Mouse (Mus musculus): ENCODE measurements around the gene Daxx. TPM values are rescaled to one million over a fixed set of nuclear protein-coding genes. Genes with fewer than 3 reads are reported as not detected.

Daxx gene
- polyA plus RNA-seq, 1 experiment from 2014 or later, result 37.5 TPM

DNA sequence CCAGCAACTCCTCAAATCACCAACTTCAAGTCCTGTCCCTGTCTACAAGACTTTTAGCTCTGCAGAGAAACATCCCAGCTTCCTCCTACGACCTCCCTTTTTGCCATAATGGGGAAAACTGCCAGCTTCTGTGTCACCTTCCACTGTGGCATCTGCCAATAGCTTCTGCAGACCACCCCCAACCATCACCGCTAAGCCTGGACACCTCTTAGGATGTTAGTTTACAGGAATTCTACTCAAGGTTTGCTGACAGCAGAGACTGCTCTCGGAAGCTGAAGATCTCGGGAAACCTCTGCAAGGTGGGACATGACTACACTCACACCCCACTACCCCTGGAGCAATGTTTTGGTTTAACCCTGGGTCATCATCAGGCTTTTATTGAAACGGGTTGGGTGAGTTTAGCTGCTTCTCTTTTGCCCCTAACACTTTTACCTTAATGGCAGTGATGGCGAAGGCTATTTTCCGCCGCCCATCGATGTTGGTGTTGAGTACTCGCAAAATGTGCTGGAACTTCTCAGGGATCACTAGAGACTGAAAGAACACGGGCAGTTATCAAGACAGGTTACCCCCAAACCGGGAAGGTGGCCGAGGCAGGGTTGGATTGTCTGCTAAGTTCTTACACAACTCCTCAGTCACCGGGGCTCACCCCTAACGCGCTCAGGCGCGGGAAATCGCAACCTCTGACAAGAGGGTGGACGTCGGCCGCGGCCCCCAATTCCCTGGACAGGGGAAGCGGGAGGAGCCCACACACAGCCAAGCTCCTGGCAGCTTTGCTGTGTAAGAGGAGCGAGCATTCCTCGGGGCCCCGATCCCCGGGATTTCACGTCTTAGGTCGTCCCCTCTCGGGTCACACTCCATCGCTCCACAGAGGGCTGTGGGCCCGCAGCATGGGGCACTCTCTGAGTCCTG is 45.7 kb downstream of the Daxx start:
- Histone ChIP-seq H3K4me2 (replicated peaks) (peak overlapping the region; percentile 91), H3K4me3 (replicated peaks) (peak overlapping the region; percentile 84), H3K36me3 (peaks cover 19% of the 10 kb centered on the region), H3K9ac (peak overlapping the region; percentile 97), H3K27me3 (replicated peaks) (no peaks in the 10 kb centered on the region), H3K4me1 (replicated peaks) (peaks cover 38% of the 10 kb centered on the region), H3K9me3 (no peaks in the 10 kb centered on the region), H3K27ac (peak overlapping the region; percentile 94)
- WGBS, result under 1% methylated on average over 33 of the region's 33 CpGs
- ATAC-seq, result peak; percentile 23; the same call in 1 of the 2 replicates

DNA sequence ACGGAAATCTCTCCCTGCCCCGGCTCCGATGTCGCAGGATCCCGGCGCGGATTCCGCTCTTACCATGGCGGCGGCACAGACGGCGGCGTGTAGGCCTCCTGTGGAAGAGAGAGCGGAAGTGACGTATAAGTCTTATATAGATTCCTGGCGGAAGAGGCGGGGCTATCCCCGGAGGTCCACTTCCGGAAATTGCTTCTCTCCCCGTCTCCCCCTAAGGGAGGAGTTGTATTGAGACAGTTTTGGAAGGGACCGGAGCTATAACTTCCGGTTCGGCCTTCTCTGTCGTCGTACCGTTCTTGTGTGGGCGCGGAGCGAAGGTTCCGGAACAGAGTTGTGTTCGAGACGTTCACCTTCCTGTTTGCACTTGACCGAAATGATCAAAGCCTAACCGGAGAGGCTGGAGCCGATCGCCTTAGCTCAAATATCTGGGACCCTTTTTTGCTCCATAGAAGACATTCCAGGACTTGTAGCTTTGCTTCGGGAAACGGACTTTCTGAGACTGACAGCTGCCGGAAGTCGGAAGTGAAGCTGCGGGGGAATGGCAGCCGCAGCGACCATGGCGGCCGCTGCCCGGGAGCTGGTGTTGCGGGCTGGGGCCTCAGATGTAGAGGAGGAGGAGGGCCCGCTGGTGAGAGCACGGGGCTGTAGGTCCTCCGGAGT is 46.5 kb downstream of the Daxx start, which contains the start of the genes Vps52 and Rps18:
Gene Vps52, plus strand, starts transcription at position 258 of the 660 bp plus-strand sequence.
Gene Rps18, minus strand, starts transcription at position 447 of the 660 bp plus-strand sequence.
- under 1% methylated on average over 50 of the region's 50 CpGs for WGBS
- peaks cover 20% of the 10 kb centered on the region for H3K36me3 ChIP-seq
- H3K4me3 ChIP-seq (replicated peaks), result peak within 1 kb of the TSS; percentile 84
- ATAC-seq, result peak; percentile 87
- peak within 1 kb of the TSS; percentile 97 for H3K9ac ChIP-seq
- peak within 1 kb of the TSS; percentile 94 for H3K27ac ChIP-seq
- H3K27me3 ChIP-seq (replicated peaks), result no peaks in the 10 kb centered on the region
- peak within 1 kb of the TSS; percentile 91 for H3K4me2 ChIP-seq (replicated peaks)
- peaks cover 30% of the 10 kb centered on the region for H3K4me1 ChIP-seq (replicated peaks)
- no peaks in the 10 kb centered on the region for H3K9me3 ChIP-seq

DNA sequence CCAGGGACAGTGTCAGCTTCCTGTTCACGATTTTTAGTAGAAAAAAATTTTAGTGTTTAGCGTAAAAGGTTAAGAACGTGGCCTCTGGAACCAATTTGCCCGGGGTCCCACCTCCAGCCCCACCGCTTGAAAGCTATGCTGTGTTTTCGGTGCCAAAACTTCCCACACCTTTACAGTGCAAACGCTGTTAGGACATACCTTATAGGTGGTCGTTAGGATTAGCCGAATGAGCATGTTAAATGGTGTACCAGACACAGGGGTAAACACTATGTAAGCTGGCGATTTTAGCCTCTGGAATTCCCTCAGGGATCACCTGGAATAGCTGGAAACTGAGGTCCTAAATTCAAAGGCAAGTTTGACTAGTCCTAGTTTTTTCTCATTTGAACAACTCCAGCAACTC is 47.1 kb downstream of the Daxx start:
- H3K9me3 ChIP-seq, result no peaks in the 10 kb centered on the region
- H3K36me3 ChIP-seq, result peaks cover 20% of the 10 kb centered on the region
- H3K9ac ChIP-seq, result peak overlapping the region; percentile 77
- H3K4me2 ChIP-seq (replicated peaks), result peak overlapping the region; percentile 67
- peaks cover 26% of the 10 kb centered on the region for H3K4me1 ChIP-seq (replicated peaks)
- H3K4me3 ChIP-seq (replicated peaks), result peak overlapping the region; percentile 84
- ATAC-seq, result no peak
- H3K27me3 ChIP-seq (replicated peaks), result no peaks in the 10 kb centered on the region
- peak overlapping the region; percentile 88; the same call in 1 of the 2 replicates for H3K27ac ChIP-seq
- 7% methylated on average over 10 of the region's 10 CpGs for WGBS

DNA sequence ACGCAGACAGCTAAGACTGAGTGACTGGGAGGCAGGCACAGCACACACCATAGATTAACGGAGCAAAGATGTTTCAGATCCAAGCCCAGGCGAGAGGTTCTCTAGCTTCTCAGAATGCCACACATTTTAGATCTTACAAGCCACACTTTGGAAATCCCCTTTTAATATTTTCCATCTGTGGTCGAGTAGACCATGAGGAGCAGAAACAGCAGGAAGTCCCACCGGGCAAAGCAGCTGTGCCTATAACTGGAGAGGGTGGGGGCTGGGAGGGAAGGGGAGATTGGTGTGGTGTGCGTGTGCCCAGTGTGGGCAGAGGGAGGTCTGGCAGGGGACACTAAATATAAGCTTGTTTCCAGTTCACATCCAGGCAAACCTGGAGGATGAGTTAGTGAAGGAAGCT is 48.3 kb downstream of the Daxx start:
- ATAC-seq, result no peak

DNA sequence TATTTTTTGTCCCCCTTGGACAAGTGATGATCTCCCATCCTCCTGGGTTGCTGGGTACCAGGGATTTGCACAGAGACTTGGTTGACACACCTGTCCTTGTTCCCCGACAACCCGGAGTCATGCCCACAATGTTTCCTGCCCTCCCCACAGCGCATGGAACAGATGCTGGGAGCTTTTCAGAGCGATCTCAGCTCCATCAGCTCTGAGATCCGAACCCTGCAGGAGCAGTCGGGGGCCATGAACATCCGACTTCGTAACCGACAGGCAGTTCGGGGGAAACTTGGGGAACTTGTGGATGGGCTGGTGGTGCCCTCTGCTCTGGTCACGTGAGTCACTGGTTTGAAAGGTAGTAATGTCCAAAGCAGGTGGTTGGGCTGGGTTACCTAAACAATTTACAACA is 49.2 kb downstream of the Daxx start:
- peaks cover 23% of the 10 kb centered on the region for H3K36me3 ChIP-seq
- 95% methylated on average over 11 of the region's 11 CpGs for WGBS
- no peak for ATAC-seq

More for the DNA sequence above, 48.3 kb downstream of the Daxx start:
- H3K9me3 ChIP-seq, result no peaks in the 10 kb centered on the region
- no peak overlapping the region for H3K4me3 ChIP-seq (replicated peaks)
- 87% methylated on average over 6 of the region's 6 CpGs for WGBS
- no peak overlapping the region for H3K27ac ChIP-seq
- no peaks in the 10 kb centered on the region for H3K27me3 ChIP-seq (replicated peaks)
- H3K4me2 ChIP-seq (replicated peaks), result no peak overlapping the region
- H3K36me3 ChIP-seq, result peaks cover 25% of the 10 kb centered on the region
- H3K9ac ChIP-seq, result no peak overlapping the region
- peaks cover 20% of the 10 kb centered on the region for H3K4me1 ChIP-seq (replicated peaks)

DNA sequence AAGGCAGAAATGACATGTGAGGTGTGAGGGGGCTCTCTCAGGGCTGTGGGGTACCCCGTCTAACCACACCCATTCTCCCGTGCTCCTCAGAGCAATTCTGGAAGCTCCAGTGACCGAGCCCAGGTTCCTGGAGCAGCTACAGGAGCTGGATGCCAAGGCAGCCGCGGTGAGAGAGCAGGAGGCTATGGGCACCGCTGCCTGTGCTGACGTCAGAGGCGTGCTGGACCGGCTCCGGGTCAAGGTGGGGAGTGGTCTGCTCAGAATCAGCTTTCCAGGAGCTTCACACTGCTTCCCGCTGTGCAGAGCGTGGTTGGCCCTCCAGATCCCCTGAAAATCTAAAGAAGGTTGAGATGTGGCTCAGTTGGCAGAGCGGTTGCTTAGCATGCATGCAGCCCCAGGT is 49.9 kb downstream of the Daxx start:
- 95% methylated on average over 13 of the region's 13 CpGs for WGBS

More for the DNA sequence above, 49.2 kb downstream of the Daxx start:
- Histone ChIP-seq H3K9ac (no peak overlapping the region), H3K4me1 (replicated peaks) (peaks cover 11% of the 10 kb centered on the region), H3K27ac (no peak overlapping the region), H3K4me2 (replicated peaks) (no peak overlapping the region), H3K4me3 (replicated peaks) (no peak overlapping the region), H3K9me3 (no peaks in the 10 kb centered on the region), H3K27me3 (replicated peaks) (no peaks in the 10 kb centered on the region)

GRCm38 (mm10) chr17:33959948-33960347 is 50.7 kb downstream of the Daxx start:
- Histone ChIP-seq H3K36me3 (peaks cover 18% of the 10 kb centered on the region), H3K4me2 (replicated peaks) (no peak overlapping the region), H3K27me3 (replicated peaks) (no peaks in the 10 kb centered on the region), H3K4me3 (replicated peaks) (no peak overlapping the region), H3K4me1 (replicated peaks) (no peaks in the 10 kb centered on the region), H3K27ac (no peak overlapping the region), H3K9me3 (no peaks in the 10 kb centered on the region), H3K9ac (no peak overlapping the region)
- ATAC-seq, result no peak
- WGBS, result 93% methylated on average over 15 of the region's 15 CpGs

More for the DNA sequence above, 49.9 kb downstream of the Daxx start:
- no peak overlapping the region for H3K9ac ChIP-seq
- no peak overlapping the region for H3K4me3 ChIP-seq (replicated peaks)
- H3K27me3 ChIP-seq (replicated peaks), result no peaks in the 10 kb centered on the region
- peaks cover 5% of the 10 kb centered on the region for H3K4me1 ChIP-seq (replicated peaks)
- no peak for ATAC-seq
- no peaks in the 10 kb centered on the region for H3K9me3 ChIP-seq
- H3K36me3 ChIP-seq, result peaks cover 20% of the 10 kb centered on the region
- H3K4me2 ChIP-seq (replicated peaks), result no peak overlapping the region
- H3K27ac ChIP-seq, result no peak overlapping the region

DNA sequence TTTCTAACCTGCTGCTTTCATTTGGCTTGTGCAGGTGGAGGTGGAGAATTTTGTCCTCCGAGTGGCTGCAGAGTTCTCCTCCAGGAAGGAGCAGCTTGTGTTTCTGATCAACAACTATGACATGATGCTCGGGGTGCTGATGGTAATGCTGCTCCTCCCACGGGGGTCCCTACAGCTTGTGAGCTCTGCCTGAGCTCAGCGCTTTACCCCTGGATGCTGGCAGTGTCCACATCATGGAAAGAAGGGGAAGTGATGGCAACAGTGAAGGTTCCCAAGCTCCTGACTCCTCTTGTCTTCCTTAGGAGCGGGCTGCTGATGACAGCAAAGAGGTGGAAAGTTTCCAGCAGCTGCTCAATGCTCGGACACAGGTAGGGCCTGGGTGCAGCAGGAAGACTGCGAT is 53.7 kb downstream of the Daxx start:
- Histone ChIP-seq H3K27ac (no peak overlapping the region), H3K9me3 (no peaks in the 10 kb centered on the region), H3K4me1 (replicated peaks) (no peaks in the 10 kb centered on the region), H3K27me3 (replicated peaks) (no peaks in the 10 kb centered on the region), H3K9ac (no peak overlapping the region), H3K4me2 (replicated peaks) (no peak overlapping the region), H3K36me3 (peaks cover 25% of the 10 kb centered on the region), H3K4me3 (replicated peaks) (no peak overlapping the region)
- WGBS, result 91% methylated on average over 7 of the region's 7 CpGs
- no peak for ATAC-seq

Other genes starting within 250 kb of the Daxx start
- gene Hnrnpm, start 222.6 kb upstream of the Daxx start, polyA plus RNA-seq (2015; fragmentation: Nextera tagmentation; extraction: Ambion mirVana), result 276 and 325 TPM in 2 replicates
- gene March2, start 190.7 kb upstream of the Daxx start, polyA plus RNA-seq (2015; fragmentation: Nextera tagmentation; extraction: Ambion mirVana), result 49.4 and 52.7 TPM in 2 replicates
- gene Rab11b, start 148.9 kb upstream of the Daxx start, polyA plus RNA-seq (2015; fragmentation: Nextera tagmentation; extraction: Ambion mirVana), result 206 and 218 TPM in 2 replicates
- 20.7 and 23.4 TPM in 2 replicates for gene Angptl4, start 127.6 kb upstream of the Daxx start, polyA plus RNA-seq (2015; fragmentation: Nextera tagmentation; extraction: Ambion mirVana)
- gene Kank3, start 98.9 kb upstream of the Daxx start, polyA plus RNA-seq (2015; fragmentation: Nextera tagmentation; extraction: Ambion mirVana), result 23.0 and 30.5 TPM in 2 replicates
- gene Rps28, start 84.9 kb upstream of the Daxx start, polyA plus RNA-seq (2015; fragmentation: Nextera tagmentation; extraction: Ambion mirVana), result 1,025 and 1,054 TPM in 2 replicates
- gene Ndufa7, start 84.8 kb upstream of the Daxx start, polyA plus RNA-seq (2015; fragmentation: Nextera tagmentation; extraction: Ambion mirVana), result 492 and 540 TPM in 2 replicates
- 53.3 and 61.3 TPM in 2 replicates for gene Cd320, start 66.3 kb upstream of the Daxx start, polyA plus RNA-seq (2015; fragmentation: Nextera tagmentation; extraction: Ambion mirVana)
- gene Gm7029, start 35.6 kb upstream of the Daxx start, polyA plus RNA-seq (2015; fragmentation: Nextera tagmentation; extraction: Ambion mirVana), result not detected in 2 replicates
- 5.7 and 7.1 TPM in 2 replicates for gene Kifc1, start 18.8 kb upstream of the Daxx start, polyA plus RNA-seq (2015; fragmentation: Nextera tagmentation; extraction: Ambion mirVana)
- 0.18 and 0.21 TPM in 2 replicates for gene Platr17, start 4.3 kb upstream of the Daxx start, polyA plus RNA-seq (2015; fragmentation: Nextera tagmentation; extraction: Ambion mirVana)
- gene Tapbp, start 6.5 kb downstream of the Daxx start, polyA plus RNA-seq (2015; fragmentation: Nextera tagmentation; extraction: Ambion mirVana), result 35.6 and 39.3 TPM in 2 replicates
- 14.4 and 16.2 TPM in 2 replicates for gene Zbtb22, start 6.5 kb downstream of the Daxx start, polyA plus RNA-seq (2015; fragmentation: Nextera tagmentation; extraction: Ambion mirVana)
- gene Rgl2, start 20.1 kb downstream of the Daxx start, polyA plus RNA-seq (2015; fragmentation: Nextera tagmentation; extraction: Ambion mirVana), result 29.2 and 32.9 TPM in 2 replicates
- 153 and 159 TPM in 2 replicates for gene Pfdn6, start 30.9 kb downstream of the Daxx start, polyA plus RNA-seq (2015; fragmentation: Nextera tagmentation; extraction: Ambion mirVana)
- 37.1 and 38.5 TPM in 2 replicates for gene Wdr46, start 31.2 kb downstream of the Daxx start, polyA plus RNA-seq (2015; fragmentation: Nextera tagmentation; extraction: Ambion mirVana)
- gene B3galt4, start 42.1 kb downstream of the Daxx start, polyA plus RNA-seq (2015; fragmentation: Nextera tagmentation; extraction: Ambion mirVana), result 9.8 TPM in 2 replicates
- 44.0 and 47.4 TPM in 2 replicates for gene Vps52, start 46.4 kb downstream of the Daxx start, polyA plus RNA-seq (2015; fragmentation: Nextera tagmentation; extraction: Ambion mirVana)
- 1,812 and 1,948 TPM in 2 replicates for gene Rps18, start 46.6 kb downstream of the Daxx start, polyA plus RNA-seq (2015; fragmentation: Nextera tagmentation; extraction: Ambion mirVana)
- 190 and 264 TPM in 2 replicates for gene H2-K1, start 90.9 kb downstream of the Daxx start, polyA plus RNA-seq (2015; fragmentation: Nextera tagmentation; extraction: Ambion mirVana)
- gene Ring1, start 115.3 kb downstream of the Daxx start, polyA plus RNA-seq (2015; fragmentation: Nextera tagmentation; extraction: Ambion mirVana), result 16.8 and 18.2 TPM in 2 replicates
- 51.5 and 60.9 TPM in 2 replicates for gene H2-Ke6, start 118.6 kb downstream of the Daxx start, polyA plus RNA-seq (2015; fragmentation: Nextera tagmentation; extraction: Ambion mirVana)
- 151 and 172 TPM in 2 replicates for gene Slc39a7, start 122.3 kb downstream of the Daxx start, polyA plus RNA-seq (2015; fragmentation: Nextera tagmentation; extraction: Ambion mirVana)
- 41.8 and 45.0 TPM in 2 replicates for gene Rxrb, start 122.4 kb downstream of the Daxx start, polyA plus RNA-seq (2015; fragmentation: Nextera tagmentation; extraction: Ambion mirVana)
- 0.90 and 1.0 TPM in 2 replicates for gene Col11a2, start 130.0 kb downstream of the Daxx start, polyA plus RNA-seq (2015; fragmentation: Nextera tagmentation; extraction: Ambion mirVana)
- gene H2-Oa, start 182.9 kb downstream of the Daxx start, polyA plus RNA-seq (2015; fragmentation: Nextera tagmentation; extraction: Ambion mirVana), result 0.66 and 0.85 TPM in 2 replicates
- gene H2-DMa, start 210.1 kb downstream of the Daxx start, polyA plus RNA-seq (2015; fragmentation: Nextera tagmentation; extraction: Ambion mirVana), result 11.3 and 13.4 TPM in 2 replicates
- 88.2 and 90.7 TPM in 2 replicates for gene Brd2, start 213.2 kb downstream of the Daxx start, polyA plus RNA-seq (2015; fragmentation: Nextera tagmentation; extraction: Ambion mirVana)
- 0.68 and 0.83 TPM in 2 replicates for gene H2-DMb2, start 233.9 kb downstream of the Daxx start, polyA plus RNA-seq (2015; fragmentation: Nextera tagmentation; extraction: Ambion mirVana)
- 3.2 TPM in 2 replicates for gene H2-DMb1, start 243.7 kb downstream of the Daxx start, polyA plus RNA-seq (2015; fragmentation: Nextera tagmentation; extraction: Ambion mirVana)